Mouse (Mus musculus) adrenal gland, postnatal 4 days (tissue): ENCODE results near the gene Slc22a29. TPM values are rescaled to one million over a fixed set of nuclear protein-coding genes. Genes with fewer than 3 reads are reported as not detected.
A peak's percentile ranks its signal among the peaks of the same experiment; 100 is the strongest.
"Not testable (repeated sequence)": the region's sequence is repeated elsewhere in the genome, so short reads cannot be mapped to it uniquely, and the experiment has no call there.

Experiments
- DNase-seq, 2 experiments: peaks; one replicate each; pipeline ENCODE4 v3.0.0; 2021 to 2022; ENCODE audit warnings: low spot score in 2 of 2, mixed read lengths in 2 of 2
- long read RNA-seq, 2 experiments: library from polyadenylated mRNA; stranded (forward); transcript quantifications; one replicate each; pipeline ENCODE4 v2.0.0; 2021
- total RNA-seq, 2 experiments: library from RNA; stranded (reverse); gene quantifications; 2 replicates each; pipeline ENCODE4 v1.2.3; 2021

Slc22a29 gene
- total RNA-seq, result 1 to 10 TPM in 1 of 2 experiments, not detected in 1; 2.0 TPM
- long read RNA-seq, experiment 1, result 0 reads
- long read RNA-seq, experiment 2, partial matches to known transcripts, result 1 of 4 reads
- long read RNA-seq, experiment 2, other reads (novel, unspliced or antisense), result 0 of 4 reads

DNA sequence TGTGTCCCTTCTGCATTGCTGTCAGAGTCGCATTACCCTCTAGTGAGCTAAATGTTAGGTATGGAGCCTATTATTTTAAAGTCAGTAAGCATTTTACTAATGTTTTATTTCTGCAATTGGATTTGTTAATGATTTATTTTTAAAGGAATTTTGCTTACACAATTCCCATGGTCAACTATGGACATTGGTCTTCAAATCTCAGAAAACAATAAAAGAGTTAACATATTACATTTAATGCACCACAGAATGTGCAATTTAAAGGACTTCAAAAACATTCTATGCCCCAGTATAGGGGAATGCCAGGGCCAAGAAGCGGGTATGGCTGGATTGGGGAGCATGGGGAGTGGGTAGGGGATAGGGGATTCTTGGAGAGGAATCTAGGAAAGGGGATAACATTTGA is at the start of gene Slc22a29:
Gene Slc22a29, minus strand, starts transcription at position 101 of the 400 bp plus-strand sequence.
- DNase-seq, result no peak

- DNase-seq, result no peak
Observed at GRCm38 (mm10) chr19:8265324-8265723, 46.6 kb upstream of the Slc22a29 start.

DNA sequence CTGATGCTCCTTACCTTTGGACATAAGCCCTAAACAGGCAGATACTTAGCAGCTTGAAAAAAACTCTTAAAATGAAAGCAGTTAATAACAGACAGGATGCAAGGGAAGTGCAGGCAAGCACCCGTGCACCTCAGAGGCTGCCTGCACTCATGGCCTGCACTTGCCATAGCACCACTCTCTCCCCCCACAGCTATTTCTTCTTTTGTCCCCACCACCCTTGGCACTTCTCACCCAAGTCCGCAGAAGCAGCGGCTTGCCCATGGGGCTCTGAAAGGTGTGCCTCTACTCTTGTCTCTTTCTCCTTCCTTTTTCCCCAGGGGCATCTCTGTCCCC is 34.0 kb upstream of the Slc22a29 start:
- no peak for DNase-seq

GRCm38 (mm10) chr19:8251896-8252704 is 33.4 kb upstream of the Slc22a29 start:
- DNase-seq, result peak; percentile 6 to 7

- no peak for DNase-seq
Observed at GRCm38 (mm10) chr19:8228916-8229315, 10.2 kb upstream of the Slc22a29 start.

GRCm38 (mm10) chr19:8148787-8149523 is 69.7 kb downstream of the Slc22a29 start:
- DNase-seq, result no peak

- DNase-seq, result not testable (repeated sequence)
Observed at GRCm38 (mm10) chr19:8142716-8143115, 76.0 kb downstream of the Slc22a29 start.

DNA sequence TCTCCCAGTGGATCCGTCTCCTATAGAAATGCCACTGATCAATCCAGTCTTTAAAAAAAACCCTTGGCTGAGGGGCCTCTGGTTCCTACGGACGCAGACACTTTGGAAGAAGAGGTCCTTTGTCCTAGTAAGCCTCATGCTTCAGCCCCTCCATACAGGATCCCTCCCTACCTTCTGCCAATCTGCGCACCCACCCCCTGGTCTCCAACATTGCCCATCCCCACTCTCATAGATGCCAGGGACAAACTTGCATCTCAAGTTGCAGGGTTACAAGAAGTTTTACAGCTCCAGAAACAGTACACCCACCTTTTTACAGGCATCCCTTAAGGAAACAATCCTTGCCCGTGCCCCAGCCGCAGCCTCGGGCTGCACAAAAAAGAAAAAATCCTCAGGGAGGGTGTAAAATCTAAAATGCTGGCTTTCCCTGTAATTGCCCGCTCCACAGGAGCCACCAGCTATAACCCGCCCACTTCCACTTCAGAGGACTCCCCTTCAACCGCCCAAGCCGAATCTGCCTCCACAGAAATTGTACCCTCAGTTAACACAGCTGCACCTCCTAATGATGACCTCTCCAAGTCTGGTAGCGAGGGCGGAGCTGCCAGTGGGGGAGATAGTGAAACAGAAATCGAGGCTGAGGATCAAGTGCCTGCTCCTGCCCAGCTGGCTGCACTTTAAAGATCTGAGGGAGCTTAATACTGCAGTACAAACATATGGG is 84.4 kb downstream of the Slc22a29 start:
- DNase-seq, result not testable (repeated sequence)

DNA sequence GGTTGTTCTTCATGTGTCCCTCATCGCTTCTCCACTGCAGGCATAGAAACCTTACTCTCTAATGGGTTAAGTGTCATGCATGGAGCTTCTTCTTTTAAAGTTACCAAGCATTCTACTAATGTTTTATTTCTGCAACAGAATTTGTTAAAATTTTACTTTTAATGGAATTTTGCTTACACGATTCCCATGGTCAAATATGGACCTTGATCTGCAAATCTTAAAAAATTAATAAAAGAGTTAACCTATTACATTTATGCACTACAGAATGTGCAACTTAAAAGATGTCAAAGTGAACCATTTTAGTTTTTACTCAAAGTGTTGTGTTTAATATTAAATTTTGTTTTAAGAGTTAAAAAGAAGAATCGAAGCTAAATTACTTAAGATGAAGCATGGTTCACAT is 86.8 kb downstream of the Slc22a29 start, which contains the start of gene Slc22a28:
Gene Slc22a28, minus strand, starts transcription at position 102 of the 400 bp plus-strand sequence.
- DNase-seq, result not testable (repeated sequence)

Other genes with a start within 250 kb of the Slc22a29 start
- under 1 TPM in 1 of 2 experiments, not detected in 1; 0.34 TPM for gene Slc22a28, start 86.9 kb downstream of the Slc22a29 start, total RNA-seq
- gene Slc22a30, start 186.2 kb upstream of the Slc22a29 start, total RNA-seq, result under 1 TPM in 1 of 2 experiments, not detected in 1; 0.42 TPM